Mouse (Mus musculus): ENCODE results near the gene Pnck.

DNA sequence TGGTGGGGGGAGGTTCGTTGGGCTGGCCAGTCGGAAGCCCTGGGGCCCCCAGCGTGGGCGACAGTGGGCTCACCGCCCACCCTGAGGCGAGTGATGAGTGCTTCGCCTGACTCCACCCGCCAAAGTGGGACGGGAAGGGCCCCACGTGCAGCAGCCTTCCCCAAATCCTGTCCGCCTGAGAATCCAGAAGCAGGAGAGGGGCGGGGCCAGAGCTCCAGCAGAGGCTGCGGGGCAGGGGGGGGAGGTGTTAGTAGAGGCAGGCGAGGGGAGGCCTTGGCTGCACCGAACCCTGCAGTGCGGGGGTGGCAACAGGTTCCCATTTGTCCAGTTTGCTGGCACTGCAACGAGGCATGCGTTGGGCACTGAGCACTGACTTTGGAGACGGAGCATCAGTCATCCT lies 22.5 kb downstream of the Pnck start:
- TF ChIP-seq HCFC1 (IDR thresholded peaks at IDR 0.05; ENCODE audit: borderline replicate concordance, insufficient read depth, low read length) = no peak
- TF ChIP-seq CHD2 (IDR thresholded peaks at IDR 0.05; ENCODE audit: low read depth, low read length) = no peak
- no peak for TF ChIP-seq ZC3H11A (IDR thresholded peaks at IDR 0.05; ENCODE audit: borderline replicate concordance, low read depth, low read length)

All from ES-E14 (cell line).